Mouse (Mus musculus) myocyte (in vitro differentiated cells): ENCODE data around the gene Cep72. TPM values are rescaled to one million over a fixed set of nuclear protein-coding genes. Genes with fewer than 3 reads are reported as not detected.

Experiments used
- H3K27me3 ChIP-seq: one replicate; pipeline ENCODE4 v1.6.1; 2011; ENCODE audit not compliant: control insufficient read depth, insufficient read depth, insufficient read length
- H3K36me3 ChIP-seq: one replicate; pipeline ENCODE4 v1.6.1; 2011; ENCODE audit not compliant: control insufficient read depth, insufficient read depth
- H3K4me2 ChIP-seq: one replicate; pipeline ENCODE4 v1.6.1; 2011; ENCODE audit warnings: low read depth, control low read depth
- H3K4me3 ChIP-seq: one replicate; pipeline ENCODE4 v1.5.1; 2011; ENCODE audit warnings: mild to moderate bottlenecking, control low read depth, moderate library complexity
- H3K79me2 ChIP-seq: one replicate; pipeline ENCODE4 v1.6.1; 2011; ENCODE audit not compliant: control insufficient read depth, insufficient read depth
- H3ac ChIP-seq: one replicate; pipeline ENCODE4 v1.6.1; 2011; ENCODE audit not compliant: control insufficient read depth, insufficient read length
- CEBPB ChIP-seq: IDR thresholded peaks from 2 replicates; pipeline ENCODE4 v1.6.1; 2011; ENCODE audit warnings: mild to moderate bottlenecking, moderate library complexity; ENCODE audit not compliant: poor library complexity, insufficient read depth, severe bottlenecking
- E2F4 ChIP-seq: IDR thresholded peaks from one replicate; pipeline ENCODE4 v1.6.1; 2011; ENCODE audit warnings: mild to moderate bottlenecking, control low read depth, moderate library complexity; ENCODE audit not compliant: insufficient read depth
- MAX ChIP-seq: IDR thresholded peaks from one replicate; pipeline ENCODE4 v1.6.1; 2011; ENCODE audit warnings: low read depth, mild to moderate bottlenecking, control low read depth
- MYOD1 ChIP-seq, 3 experiments: IDR thresholded peaks; one replicate each; pipeline ENCODE4 v1.6.1; 2011; ENCODE audit warnings: control low read depth in 2 of 3, low read depth in 2 of 3, mild to moderate bottlenecking in 2 of 3, moderate library complexity in 1 of 3; ENCODE audit not compliant: insufficient read length in 2 of 3, control insufficient read depth in 1 of 3
- MYOG ChIP-seq, 3 experiments: IDR thresholded peaks; one replicate each; pipeline ENCODE4 v1.6.1; 2011; ENCODE audit warnings: control low read depth in 2 of 3, low read depth in 2 of 3, mild to moderate bottlenecking in 2 of 3; ENCODE audit not compliant: insufficient read length in 2 of 3, control insufficient read depth in 1 of 3, insufficient read depth in 1 of 3
- POLR2A ChIP-seq: IDR thresholded peaks from one replicate; pipeline ENCODE4 v1.6.1; 2011; ENCODE audit warnings: low read depth, mild to moderate bottlenecking, control low read depth, moderate library complexity; ENCODE audit not compliant: insufficient read length
- POLR2AphosphoS2 ChIP-seq: IDR thresholded peaks from one replicate; pipeline ENCODE4 v1.6.1; 2011; ENCODE audit warnings: low read depth, control low read depth; ENCODE audit not compliant: insufficient read length
- REST ChIP-seq: IDR thresholded peaks from one replicate; pipeline ENCODE4 v1.6.1; 2011; ENCODE audit warnings: mild to moderate bottlenecking, control low read depth, moderate library complexity; ENCODE audit not compliant: insufficient read depth, insufficient read length
- SRF ChIP-seq: IDR thresholded peaks from one replicate; pipeline ENCODE4 v1.6.1; 2011; ENCODE audit warnings: low read depth; ENCODE audit not compliant: control insufficient read depth, insufficient read length
- TCF12 ChIP-seq: IDR thresholded peaks from one replicate; pipeline ENCODE4 v1.6.1; 2011; ENCODE audit warnings: mild to moderate bottlenecking, control low read depth; ENCODE audit not compliant: poor library complexity, insufficient read depth, severe bottlenecking
- TCF3 ChIP-seq: IDR thresholded peaks from one replicate; pipeline ENCODE4 v1.6.1; 2011; ENCODE audit warnings: low read depth, control low read depth; ENCODE audit not compliant: insufficient read length
- USF1 ChIP-seq: IDR thresholded peaks from one replicate; pipeline ENCODE4 v1.6.1; 2011; ENCODE audit warnings: low read depth, mild to moderate bottlenecking, control low read depth, moderate library complexity
- polyA plus RNA-seq: library from polyadenylated mRNA; unstranded; fragments of >200 nt; fragmentation: generic; extraction: Trizol; gene quantifications from one replicate; pipeline ENCODE4 v1.2.1, GENCODE M21; 2012; ENCODE audit warnings: missing spikeins

The Cep72 gene
- 0.72 TPM for polyA plus RNA-seq

- H3K36me3 ChIP-seq: no peaks in the 10 kb centered on the region
- H3K27me3 ChIP-seq: no peaks in the 10 kb centered on the region
- peak within 1 kb of the TSS; percentile 77 for H3K4me2 ChIP-seq
- no peaks in the 10 kb centered on the region for H3K79me2 ChIP-seq
- no peak within 1 kb of the TSS for H3ac ChIP-seq
- H3K4me3 ChIP-seq: peak within 1 kb of the TSS; percentile 26
- TF ChIP-seq E2F4: peak; percentile 87
- TF ChIP-seq POLR2A: peak; percentile 25
- peak; percentile 7 for TF ChIP-seq SRF
- no peak for TF ChIP-seq USF1
Observed at GRCm38 (mm10) chr13:74061613-74062377, at the start of gene Cep72. Gene Cep72, minus strand, starts transcription at chr13:74062299.

- Histone ChIP-seq H3K4me2 (no peak overlapping the region), H3K4me3 (no peak overlapping the region), H3K27me3 (no peaks in the 10 kb centered on the region), H3ac (no peak overlapping the region), H3K79me2 (no peaks in the 10 kb centered on the region), H3K36me3 (no peaks in the 10 kb centered on the region)
- TF ChIP-seq TCF3 (no peak), MAX (no peak), POLR2AphosphoS2 (no peak), POLR2A (no peak), TCF12 (no peak), REST (no peak)
Observed at GRCm38 (mm10) chr13:74107410-74107809, 45.3 kb upstream of the Cep72 start.

DNA sequence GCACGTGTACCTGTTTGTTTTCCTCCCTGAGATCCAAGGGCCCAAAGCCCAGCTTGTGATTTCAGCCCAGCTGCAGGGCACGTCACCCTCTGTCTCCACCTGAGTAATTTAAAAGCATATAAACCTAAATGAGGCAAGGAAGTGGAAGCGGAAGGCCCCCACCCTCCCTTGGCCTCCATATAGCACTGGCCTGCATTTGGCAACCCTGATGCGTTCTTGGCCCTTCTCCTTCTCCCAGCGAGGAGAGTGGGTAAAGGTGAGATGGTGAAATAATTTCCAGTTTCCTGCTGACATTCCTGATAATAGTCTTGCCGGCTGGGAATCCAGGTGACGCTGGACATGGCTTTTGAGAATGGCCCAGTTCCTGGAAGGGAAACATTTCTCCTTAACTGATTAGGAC lies 42.3 kb upstream of the Cep72 start:
- H3ac ChIP-seq: no peak overlapping the region
- H3K36me3 ChIP-seq: no peaks in the 10 kb centered on the region
- H3K4me3 ChIP-seq: no peak overlapping the region
- TF ChIP-seq POLR2A (no peak), POLR2AphosphoS2 (no peak), USF1 (no peak), CEBPB (no peak), SRF (no peak), REST (no peak), E2F4 (no peak), MYOG (IDR thresholded peaks at IDR 0.05; ENCODE audit: control insufficient read depth in 1 of 3, insufficient read depth in 1 of 3, insufficient read length in 2 of 3, low read depth in 2 of 3) (no peak), MYOD1 (IDR thresholded peaks at IDR 0.05; ENCODE audit: control insufficient read depth in 1 of 3, insufficient read length in 2 of 3, low read depth in 2 of 3) (no peak), TCF12 (no peak), TCF3 (no peak), MAX (no peak)
- no peaks in the 10 kb centered on the region for H3K79me2 ChIP-seq
- no peak overlapping the region for H3K4me2 ChIP-seq
- H3K27me3 ChIP-seq: peaks cover 6% of the 10 kb centered on the region

DNA sequence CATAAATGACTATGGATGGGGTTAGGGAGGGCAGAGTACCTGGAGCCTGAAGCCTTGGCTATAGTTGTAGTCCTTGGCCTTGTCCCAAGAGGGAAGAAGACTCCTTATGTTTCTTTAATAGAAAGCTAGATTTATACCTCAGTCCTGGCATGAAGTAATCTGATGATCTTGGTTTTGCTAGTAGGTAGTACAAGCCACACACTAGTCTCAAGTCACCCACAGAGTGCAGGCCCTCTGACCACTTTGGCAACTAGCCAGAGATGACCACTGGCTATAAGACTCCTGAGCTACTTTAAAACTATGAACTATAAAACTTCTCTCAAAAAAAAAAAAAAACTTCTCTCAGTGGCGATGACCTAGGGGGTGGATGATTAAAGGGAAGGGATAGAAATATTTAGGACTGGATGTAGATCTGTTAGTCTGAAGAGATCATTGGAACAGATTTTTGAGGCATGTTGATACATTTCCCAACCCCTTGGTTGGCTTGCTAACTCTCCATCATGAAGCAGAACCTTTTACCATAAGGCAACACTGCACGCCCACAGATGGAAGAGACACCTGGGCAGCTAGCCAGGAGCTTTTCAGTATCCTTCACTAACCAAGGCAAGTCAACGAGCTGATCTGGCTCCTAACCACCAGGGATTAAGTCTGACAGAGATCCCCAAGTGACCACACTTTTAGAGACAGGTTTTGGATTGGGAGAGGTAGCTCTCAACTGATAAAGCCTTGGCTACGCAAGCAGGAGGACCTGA lies 40.9 kb upstream of the Cep72 start:
- TF ChIP-seq MYOG (IDR thresholded peaks at IDR 0.05; ENCODE audit: control insufficient read depth in 1 of 3, insufficient read depth in 1 of 3, insufficient read length in 2 of 3, low read depth in 2 of 3) (no peak), SRF (no peak), USF1 (no peak), E2F4 (no peak), POLR2A (no peak), POLR2AphosphoS2 (no peak), MAX (no peak), TCF3 (no peak), TCF12 (no peak), REST (no peak), MYOD1 (IDR thresholded peaks at IDR 0.05; ENCODE audit: control insufficient read depth in 1 of 3, insufficient read length in 2 of 3, low read depth in 2 of 3) (no peak), CEBPB (no peak)
- Histone ChIP-seq H3K27me3 (peaks cover 6% of the 10 kb centered on the region), H3K4me2 (no peak overlapping the region), H3K79me2 (no peaks in the 10 kb centered on the region), H3K36me3 (no peaks in the 10 kb centered on the region), H3K4me3 (no peak overlapping the region), H3ac (no peak overlapping the region)
